Mouse (Mus musculus) thymus, postnatal 0 days (tissue): ENCODE data around the gene Slc35f5. TPM values are rescaled to one million over a fixed set of nuclear protein-coding genes. Genes with fewer than 3 reads are reported as not detected.
A peak's percentile ranks its signal among the peaks of the same experiment; 100 is the strongest.
"Not testable (repeated sequence)": the region's sequence is repeated elsewhere in the genome, so short reads cannot be mapped to it uniquely, and the experiment has no call there.

ENCODE experiments used
- DNase-seq: peaks from one replicate; pipeline ENCODE4 v3.0.0-alpha.2; 2015; ENCODE audit warnings: low spot score
- polyA plus RNA-seq: library from polyadenylated mRNA; unstranded; fragments of >200 nt; fragmentation: Nextera tagmentation; extraction: Ambion mirVana; gene quantifications from 2 replicates; pipeline ENCODE4 v1.2.1, GENCODE M21; 2015

Slc35f5 gene
- 7.3 and 8.3 TPM in 2 replicates for polyA plus RNA-seq

GRCm38 (mm10) chr1:125560259-125561192, at the start of gene Slc35f5:
Slc35f5 (plus strand) TSS chr1:125560595.
- DNase-seq = peak; percentile 55

- no peak for DNase-seq
Observed at GRCm38 (mm10) chr1:125514706-125515105, 45.7 kb upstream of the Slc35f5 start.

DNA sequence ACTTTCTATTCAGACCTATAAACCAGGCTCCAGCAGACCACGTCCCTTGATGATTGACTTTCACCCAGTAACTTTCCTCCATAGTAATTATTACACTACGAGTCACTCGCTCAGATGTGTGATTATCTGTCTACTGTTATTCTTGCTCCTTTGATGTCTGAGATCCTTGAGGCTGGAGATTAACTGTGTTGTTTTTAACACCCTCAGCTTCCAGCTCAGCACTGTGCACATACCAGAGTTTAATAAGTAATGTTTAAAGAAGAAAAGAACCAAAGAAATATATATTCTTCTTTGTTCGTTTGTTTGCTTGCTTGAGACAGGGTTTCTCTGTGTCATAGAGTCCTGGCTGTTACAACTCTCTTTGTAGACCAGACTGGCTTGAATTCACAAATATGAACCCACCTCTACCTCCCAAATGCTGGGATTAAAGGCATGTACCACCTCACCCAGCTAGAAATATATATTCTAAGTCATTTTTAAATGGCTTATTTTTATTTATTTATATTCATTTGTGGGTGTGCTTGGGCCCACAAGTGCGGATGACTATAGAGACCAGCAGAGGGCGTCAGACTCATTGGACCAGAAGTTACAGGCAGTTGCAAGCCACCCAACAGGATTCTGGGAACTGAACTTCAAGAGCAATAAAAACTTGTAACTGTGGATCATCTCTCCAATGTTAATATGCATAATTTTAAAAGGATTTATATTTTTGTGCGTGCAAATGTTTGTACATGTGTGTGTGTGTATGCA, 43.3 kb upstream of the Slc35f5 start:
- DNase-seq = no peak

DNA sequence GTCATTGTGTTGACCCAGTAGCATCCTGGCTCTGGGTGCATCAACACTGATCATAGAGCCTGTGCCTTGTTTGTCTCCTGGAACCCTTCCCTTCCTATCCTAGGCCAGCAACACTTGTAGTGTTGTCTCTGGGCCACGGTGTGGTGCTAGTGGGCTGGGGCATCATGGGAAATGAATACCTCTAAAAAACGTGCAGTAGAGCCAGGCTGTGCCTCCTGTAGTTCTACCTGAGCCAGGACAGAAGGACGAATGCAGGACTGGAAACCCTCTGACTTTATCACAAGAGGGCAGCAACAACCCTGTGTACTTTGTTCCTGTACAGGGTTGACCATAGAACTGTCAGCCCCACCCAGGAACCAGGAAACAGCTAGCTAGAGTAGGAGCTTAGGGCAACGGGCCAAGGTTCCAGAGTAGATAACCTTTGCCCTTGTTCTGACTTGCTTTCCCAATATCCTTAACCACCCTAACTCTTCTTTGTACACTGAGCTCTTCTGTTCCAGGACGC, 41.2 kb upstream of the Slc35f5 start:
- no peak for DNase-seq

DNA sequence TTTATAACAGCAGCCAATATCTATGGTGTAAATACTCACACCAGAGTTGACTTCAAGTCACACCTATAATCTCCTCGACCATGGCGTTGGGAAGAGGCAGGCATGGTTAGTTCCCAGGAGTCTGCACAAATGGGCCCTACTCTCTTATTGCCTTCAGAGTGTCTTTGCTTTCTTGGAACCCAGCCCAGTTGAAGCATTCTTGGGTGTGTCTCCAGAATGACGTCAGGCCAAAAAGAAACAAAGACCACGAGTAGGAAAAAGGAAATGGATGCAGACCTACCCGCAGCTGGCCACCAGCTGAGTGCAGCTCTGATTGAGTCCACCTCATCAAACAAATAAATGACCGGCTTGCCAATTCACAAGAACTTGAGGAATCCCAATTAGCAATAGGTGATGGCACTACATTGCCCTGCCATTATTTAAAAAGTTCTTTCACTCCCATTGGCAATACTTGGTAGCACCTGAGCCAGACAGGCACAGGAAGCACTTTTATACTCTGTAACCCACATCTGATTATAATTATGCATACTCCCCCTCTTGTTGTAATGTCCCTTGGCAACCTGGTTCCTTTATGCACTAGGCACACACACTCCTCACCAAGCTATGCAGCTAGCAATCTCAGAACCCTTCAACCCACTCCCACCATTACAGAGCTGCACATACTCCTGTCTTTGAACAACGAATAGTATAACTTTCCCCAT, 34.3 kb upstream of the Slc35f5 start:
- no peak for DNase-seq

DNA sequence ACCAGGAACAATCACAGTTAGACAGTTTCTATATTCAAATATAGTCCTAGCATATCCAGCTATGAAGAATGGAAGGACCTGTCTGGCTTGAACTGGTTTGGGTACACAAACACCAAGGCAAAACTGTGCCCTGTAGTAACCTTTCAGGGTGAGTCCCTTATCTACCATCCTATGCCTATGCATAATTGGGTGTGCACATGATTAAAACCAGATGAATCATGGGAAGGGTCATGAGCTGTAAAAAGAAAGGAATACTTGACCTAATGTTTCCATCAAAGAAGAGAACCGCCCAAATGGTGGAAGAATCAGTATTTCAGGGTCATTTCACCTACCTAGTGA, 33.8 kb upstream of the Slc35f5 start:
- DNase-seq = no peak

- DNase-seq = no peak
Observed at GRCm38 (mm10) chr1:125527364-125527763, 33.0 kb upstream of the Slc35f5 start.

- DNase-seq = not testable (repeated sequence)
Observed at GRCm38 (mm10) chr1:125533180-125533912, 27.0 kb upstream of the Slc35f5 start.

GRCm38 (mm10) chr1:125537131-125537530, 23.3 kb upstream of the Slc35f5 start:
- no peak for DNase-seq

GRCm38 (mm10) chr1:125537776-125538175, 22.6 kb upstream of the Slc35f5 start:
- DNase-seq = no peak

DNA sequence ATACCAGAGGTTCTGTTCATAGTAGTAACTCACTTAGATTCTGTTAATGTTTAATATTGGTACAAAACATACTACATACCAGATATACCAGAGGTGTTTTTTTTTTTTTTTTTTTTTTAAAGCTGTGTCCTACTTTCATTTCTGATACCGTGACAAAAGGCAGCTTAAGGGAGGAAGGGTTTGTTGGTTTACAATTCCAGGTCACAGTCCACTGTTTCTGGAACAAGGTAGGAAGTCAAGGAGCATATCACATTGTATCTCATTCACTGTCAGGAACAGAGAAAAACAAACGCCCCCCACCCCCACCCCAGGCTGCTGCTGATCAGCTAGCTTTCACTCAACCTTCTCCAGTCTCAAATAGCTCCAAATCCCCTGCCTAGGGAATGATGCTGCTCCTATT, 21.1 kb upstream of the Slc35f5 start:
- DNase-seq = no peak

DNA sequence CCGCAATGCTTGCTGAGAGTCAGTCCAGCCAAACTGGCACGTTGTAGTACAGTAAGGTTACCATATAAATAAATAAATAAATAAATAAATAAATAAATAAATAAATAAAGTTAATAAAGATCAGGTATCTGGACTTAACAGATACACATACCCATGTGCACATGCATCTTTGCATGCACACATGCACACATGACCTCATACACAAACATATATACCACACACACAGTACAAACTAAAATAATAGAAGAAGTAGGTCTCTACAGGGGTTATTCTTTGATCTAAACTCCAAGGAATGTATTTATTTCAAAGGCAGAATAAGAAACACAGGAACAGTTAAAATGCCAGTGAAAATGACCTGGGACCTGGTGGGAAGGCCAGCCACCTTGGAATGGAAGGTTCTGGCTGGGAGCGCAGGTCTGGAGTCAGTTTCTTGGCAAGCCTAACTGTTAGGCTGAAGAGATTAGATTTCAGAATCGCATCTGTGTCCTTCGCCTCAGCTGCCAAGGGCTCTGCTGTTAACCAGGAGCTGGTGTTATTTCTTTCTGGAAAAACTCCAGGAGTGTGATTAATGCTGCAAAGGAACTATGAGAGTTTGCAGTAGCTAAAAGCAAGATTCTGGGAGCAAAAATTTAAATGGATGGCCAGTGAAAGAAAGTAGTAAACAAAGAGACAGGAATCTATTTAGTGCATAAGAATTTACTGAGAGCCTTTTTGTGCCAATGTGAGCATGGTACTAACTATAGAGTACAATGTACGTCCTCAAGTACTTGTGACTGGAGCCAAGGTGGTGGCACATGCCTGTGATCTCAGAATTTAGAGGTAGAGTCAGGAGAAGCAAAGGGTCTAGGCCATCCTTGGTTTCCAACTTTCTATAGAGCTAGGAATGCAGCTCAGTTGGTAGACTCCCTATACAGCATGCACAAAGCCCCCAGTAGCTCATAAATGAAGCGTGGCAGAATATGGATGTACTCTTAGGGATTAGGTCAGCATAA, 18.1 kb upstream of the Slc35f5 start:
- no peak for DNase-seq

GRCm38 (mm10) chr1:125549872-125550271, 10.5 kb upstream of the Slc35f5 start:
- no peak for DNase-seq

GRCm38 (mm10) chr1:125550359-125550758, 10.0 kb upstream of the Slc35f5 start:
- no peak for DNase-seq

DNA sequence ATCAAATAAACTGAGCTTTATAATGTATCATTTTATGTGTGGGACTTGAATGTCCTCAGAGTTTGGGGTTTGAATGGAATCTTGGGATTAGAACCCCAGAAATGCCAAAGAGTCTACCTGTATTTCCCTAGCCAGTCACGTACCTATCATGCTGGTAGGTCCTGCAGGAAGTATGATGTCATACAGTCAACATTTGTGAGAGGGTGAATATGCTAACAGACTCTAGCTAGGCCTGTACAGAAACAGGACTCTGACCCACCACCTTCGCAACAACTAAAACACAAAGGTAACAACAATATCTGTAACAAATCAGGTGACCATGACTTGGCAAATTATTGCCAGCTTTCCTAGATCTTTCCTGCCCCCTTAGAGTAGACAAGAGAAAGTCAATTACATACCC, 8.8 kb upstream of the Slc35f5 start:
- no peak for DNase-seq

DNA sequence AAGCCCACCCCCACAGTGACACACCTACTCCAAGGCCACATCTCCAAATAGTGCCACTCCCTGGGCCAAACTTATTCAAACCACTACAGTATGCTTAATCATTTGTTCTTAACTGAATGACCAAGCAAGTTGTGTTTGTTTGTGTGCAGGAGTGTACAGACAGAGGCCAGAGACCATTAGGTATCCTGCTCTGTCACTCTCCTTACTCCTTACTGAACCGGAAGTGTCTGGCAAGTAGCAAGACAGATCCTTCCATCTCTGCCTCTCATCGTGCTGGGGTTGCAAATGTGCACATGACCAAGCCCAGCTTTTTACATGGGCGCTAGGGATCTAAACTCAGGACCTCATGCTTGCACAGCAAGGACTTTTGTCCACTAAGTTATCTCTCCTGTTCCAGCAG, 1.1 kb upstream of the Slc35f5 start:
- DNase-seq = no peak

DNA sequence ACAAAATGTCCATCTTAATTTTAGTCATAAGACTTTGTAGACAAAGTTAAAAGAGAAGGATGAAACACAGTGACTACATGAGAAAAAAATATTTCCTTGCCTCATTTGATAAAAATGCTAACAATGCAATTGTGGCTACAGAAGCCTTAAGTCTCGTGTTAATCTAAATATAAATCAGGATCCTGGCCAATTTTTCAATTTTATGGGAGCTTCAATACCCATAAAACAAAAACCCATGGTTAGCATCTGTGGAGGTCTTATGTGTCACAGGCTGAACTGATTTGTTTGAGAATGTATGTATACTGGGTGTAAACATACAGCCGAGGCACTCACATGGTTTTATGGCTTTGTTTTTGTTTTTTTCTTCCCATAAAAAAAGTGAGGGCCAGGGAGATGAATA, 674 bp upstream of the Slc35f5 start:
- no peak for DNase-seq

DNA sequence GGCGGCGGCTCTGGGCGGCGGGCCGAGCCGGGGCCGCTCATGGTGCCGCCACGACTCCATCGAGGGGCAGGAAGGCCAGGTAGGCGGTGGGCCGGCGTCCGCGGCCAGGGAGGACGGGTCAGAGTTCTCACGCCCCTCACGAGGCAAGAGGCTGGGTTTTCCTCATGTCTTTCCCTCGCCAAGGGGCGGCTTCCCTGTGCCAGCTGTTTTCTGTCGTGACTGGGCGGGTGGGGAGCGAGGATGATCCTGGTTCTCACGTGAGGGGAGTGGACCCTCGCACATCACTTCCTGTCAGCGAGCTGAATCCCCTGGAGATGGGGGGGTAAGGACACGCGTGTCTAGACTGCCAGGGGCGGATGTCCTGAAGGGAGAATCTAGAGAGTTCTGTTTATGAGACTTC, 811 bp downstream of the Slc35f5 start:
- peak; percentile 6 for DNase-seq

GRCm38 (mm10) chr1:125561841-125562240, 1.4 kb downstream of the Slc35f5 start:
- DNase-seq = no peak

GRCm38 (mm10) chr1:125568126-125568525, 7.7 kb downstream of the Slc35f5 start:
- no peak for DNase-seq
